Mouse (Mus musculus): ENCODE measurements around the gene Brap.

Brap gene

GRCm38 (mm10) chr5:121660059-121660896 lies at the start of gene Brap, which contains the start of gene Acad10:
Gene Brap, plus strand, starts transcription at chr5:121660563.
Gene Acad10, minus strand, starts transcription at chr5:121660514.
- peak; percentile 92 to 97 for DNase-seq

- no peak for DNase-seq
These were observed 48.3 kb upstream of the Brap start for GRCm38 (mm10) chr5:121612036-121612435.

- DNase-seq: peak; percentile 21 to 60
These were observed 45.4 kb upstream of the Brap start for GRCm38 (mm10) chr5:121614921-121615320.

DNA sequence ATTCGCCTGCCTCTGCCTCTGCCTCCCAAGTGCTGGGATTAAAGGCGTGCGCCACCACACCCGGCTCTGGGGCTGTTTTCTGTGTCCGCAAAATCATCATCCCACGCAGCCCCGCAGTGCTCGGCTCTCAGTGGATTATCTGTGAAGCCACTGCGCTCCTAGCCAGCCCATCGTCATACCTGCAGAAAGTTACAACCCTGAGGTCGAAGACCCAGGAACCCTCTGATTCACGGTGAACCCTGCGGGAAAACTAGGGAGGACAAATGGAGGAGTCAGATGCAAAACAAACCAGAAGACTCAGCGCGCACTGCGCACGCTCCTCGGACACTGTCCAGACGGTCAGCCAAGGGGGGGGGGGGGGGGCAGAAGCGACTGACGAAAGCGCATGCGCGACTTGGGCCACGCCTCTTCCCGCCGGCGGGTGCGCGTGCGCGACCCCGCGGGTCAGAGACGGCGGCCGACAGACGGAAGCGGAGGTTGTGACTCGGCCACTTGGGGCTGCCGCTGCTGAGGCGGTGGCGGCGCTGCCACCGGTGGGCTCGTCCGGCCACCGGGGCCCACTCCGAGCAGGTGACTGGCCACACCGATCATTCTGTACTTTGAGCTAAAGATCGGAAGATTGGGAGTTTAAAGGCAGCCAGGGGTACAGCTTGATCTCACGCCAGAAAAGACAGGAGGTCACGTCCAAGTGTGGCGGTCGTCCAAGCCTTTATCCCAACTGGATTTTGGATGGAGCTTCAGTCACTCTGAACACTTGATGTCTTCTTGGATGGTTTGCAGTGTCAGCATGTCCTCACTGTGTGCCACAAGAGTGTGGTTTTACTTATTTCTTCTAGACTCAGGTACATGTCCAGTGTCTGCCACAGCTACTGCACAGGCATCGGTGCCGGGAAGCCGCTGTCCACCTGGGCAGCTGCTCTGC lies 41.5 kb upstream of the Brap start, which contains the start of gene Acad12:
Acad12 (minus strand) TSS at position 347 of the 922 bp plus-strand sequence.
- DNase-seq: peak; percentile 90 to 94

DNA sequence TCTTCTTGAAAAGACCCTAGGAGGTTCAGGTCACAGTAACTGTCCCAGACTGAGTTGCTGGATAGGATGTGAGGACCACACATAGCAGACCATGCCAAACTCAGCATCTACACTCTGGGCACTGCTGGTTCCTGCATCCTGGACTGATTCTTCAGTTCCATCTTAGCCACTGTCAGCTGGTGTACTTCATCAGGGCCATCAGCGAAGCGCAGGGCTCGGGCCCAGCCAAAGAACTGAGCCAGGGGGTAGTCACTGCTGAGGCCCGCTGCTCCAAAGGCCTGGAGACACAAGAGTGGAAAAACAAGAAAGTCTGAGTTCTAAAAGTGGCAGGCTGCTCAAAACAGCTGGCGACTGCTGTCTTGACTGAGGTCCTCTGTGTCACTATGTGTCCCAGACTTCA lies 39.3 kb upstream of the Brap start:
- DNase-seq: no peak

DNA sequence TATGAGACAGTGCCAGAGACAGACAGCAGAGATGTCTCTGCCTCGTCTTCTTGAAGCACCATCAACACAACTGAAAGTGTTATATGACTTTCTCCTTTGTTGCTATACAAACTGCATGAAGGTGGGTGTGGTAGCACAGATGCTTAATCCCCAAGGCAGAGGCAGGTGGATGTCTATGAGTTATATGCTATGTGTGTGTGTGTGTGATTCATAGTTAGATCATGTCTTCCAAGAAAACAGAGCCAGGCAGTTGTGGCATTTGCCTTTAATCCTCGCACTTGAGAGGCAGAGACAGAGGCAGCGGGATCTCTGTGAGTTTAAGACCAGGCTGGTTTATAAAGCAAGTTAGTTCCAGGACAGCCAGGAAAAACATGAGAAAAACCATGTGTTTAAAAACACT lies 37.1 kb upstream of the Brap start:
- DNase-seq: no peak

GRCm38 (mm10) chr5:121627871-121628270 lies 32.5 kb upstream of the Brap start:
- peak; percentile 78 to 91 for DNase-seq

- DNase-seq: peak; percentile 47 to 56
These were observed 29.2 kb upstream of the Brap start for GRCm38 (mm10) chr5:121631106-121631647.

- no peak for DNase-seq
These were observed 27.6 kb upstream of the Brap start for GRCm38 (mm10) chr5:121632804-121633203.

GRCm38 (mm10) chr5:121634668-121635067 lies 25.7 kb upstream of the Brap start:
- DNase-seq: no peak

GRCm38 (mm10) chr5:121637296-121637695 lies 23.1 kb upstream of the Brap start:
- DNase-seq: no peak

DNA sequence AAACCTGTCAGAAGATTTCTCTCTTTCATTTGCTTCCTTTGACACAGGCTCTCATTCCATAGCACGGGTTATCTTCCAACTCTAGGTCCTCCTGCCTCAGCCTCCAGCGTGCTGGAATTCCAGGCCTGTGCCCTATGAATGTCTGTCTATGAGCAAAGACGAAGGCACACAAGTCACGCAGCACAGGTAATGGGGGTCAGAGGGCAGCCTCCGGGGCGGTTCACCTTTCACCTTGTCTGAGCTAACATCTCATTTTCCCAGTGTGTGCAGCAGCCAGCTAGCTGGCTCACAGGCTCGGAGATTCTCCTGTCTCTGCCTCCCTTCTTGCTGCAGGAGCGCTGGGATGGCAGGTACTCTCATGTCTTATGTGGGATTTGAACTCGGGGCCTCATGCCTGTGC lies 20.8 kb upstream of the Brap start:
- no peak for DNase-seq

DNA sequence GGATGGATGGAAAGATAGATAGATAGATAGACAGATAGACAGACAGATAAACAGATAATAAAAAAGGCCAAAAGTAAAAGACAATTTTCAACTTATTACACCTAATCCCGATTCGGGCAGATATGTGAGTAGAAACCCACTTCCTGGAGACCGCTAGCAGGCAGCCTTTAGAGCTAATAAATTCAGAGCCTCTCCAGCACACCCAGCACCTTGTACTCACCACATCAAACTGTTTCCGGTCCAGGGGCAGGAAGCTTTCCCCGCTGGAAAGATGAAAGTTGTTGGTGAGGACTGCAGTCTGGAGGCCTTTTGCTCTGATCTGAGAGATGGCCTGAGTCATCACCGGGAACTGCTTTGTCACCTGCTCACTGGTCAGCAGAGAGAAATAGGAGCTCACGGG lies 11.2 kb upstream of the Brap start:
- no peak for DNase-seq

- peak in 1 of 2 experiments; percentile 65 for DNase-seq
These were observed 5.8 kb upstream of the Brap start for GRCm38 (mm10) chr5:121654526-121654925.

DNA sequence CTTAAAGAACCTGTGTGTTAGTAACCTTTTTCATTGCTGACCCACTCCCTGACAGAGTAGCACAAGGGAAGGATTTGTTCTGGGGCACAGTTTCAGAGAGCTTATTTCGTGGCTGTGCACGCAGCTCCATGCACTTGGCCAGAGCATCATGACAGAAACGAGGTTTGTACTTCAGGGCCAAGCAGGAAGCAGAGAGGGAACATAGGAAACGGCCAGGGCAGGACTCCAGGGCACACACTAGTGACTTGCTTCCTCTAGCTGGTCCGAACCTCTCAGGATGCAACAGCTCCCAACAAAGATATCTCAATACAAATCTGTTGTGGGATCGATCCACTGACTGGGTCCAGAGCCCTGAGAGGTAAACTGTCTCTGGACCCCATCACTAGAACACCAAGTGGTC lies 3.5 kb upstream of the Brap start:
- DNase-seq: peak; percentile 35 to 70

DNA sequence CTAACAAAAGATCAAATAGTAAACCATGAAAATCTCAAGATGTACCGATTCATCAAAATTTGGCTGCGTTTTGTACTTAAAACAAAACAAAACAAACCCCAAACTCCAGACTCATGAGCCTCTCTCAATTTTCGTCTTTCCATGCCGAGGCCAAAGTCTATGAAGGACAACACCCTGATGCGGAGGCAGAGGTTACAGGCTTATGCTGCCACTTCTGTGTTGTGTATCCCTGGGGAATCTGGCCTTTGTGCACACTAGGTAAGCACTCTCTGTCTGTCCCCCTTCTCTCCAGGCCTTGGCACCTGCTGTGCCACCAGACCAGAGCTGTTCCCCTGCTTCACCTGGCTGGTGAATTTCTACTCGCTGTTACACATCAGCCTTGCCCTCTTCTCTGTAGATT lies 2.7 kb upstream of the Brap start:
- peak in 1 of 2 experiments; percentile 33 for DNase-seq

GRCm38 (mm10) chr5:121660897-121661254 lies 513 bp downstream of the Brap start:
- DNase-seq: no peak

GRCm38 (mm10) chr5:121661494-121661893 lies 1.1 kb downstream of the Brap start:
- no peak for DNase-seq

GRCm38 (mm10) chr5:121663456-121663855 lies 3.1 kb downstream of the Brap start:
- DNase-seq: no peak

DNA sequence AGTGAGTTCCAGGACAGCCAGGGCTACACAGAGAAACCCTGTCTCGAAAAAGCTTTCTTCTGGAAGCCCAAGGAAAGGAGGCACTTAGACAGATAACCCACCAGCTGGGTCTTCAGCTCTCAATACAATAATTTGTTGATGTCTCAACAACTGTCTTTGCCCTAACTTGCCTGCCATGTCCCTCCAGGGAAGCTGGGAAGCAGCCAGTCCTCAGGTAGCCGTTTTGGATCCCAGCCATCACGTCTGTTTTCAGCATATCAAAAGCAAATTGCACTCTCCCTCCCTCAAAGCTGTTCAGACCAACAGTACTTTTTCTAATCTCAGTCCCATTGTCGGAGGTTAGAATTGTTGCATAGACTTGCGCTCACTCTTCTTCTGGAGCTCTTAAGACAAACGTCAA lies 3.7 kb downstream of the Brap start:
- DNase-seq: no peak

- no peak for DNase-seq
These were observed 4.6 kb downstream of the Brap start for GRCm38 (mm10) chr5:121664971-121665370.

DNA sequence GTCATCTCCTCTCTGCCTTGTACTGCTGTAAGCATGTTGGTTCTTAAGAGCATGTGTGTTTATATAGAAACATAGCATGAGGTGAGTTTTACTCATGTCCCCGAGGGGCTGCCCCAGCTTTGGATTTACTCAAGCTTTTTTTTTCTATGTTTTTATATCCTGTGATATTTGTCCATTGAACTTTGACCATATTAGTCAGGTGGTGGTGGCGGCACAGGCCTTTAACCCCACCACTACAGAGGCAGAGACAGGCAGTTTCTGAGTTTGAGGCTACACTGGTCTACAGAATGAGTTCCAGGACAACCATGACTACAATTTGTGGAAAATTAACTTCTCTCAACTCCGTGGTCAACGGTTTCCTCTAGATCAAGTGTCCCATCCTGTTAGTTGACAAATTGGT lies 6.7 kb downstream of the Brap start:
- DNase-seq: peak; percentile 28 to 57

DNA sequence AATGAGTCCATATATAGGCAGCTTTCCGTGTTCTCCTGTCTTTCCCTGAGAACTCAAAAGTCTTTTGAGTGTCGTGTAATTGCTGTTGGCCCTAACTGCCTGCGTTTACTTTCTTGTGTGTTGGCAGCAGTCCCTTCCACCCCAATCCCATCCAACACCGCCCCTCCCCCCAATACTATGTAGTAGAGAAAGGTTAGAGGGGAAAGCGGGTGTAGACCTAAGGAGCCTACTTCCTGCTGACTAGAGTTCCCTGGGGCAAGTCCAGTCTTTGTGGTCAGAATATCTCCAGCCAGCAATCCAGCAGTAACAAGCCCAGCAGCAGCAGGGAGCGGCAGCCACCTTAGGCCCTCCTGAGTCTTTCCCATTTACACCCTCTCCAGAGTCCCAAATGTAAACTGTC lies 8.0 kb downstream of the Brap start:
- no peak for DNase-seq

Measured in kidney, postnatal 25 days (tissue).